ENCODE assay signal across 10 mouse cellular contexts in genomic region chr4:63021034-63021700, GRCm38 (mm10). TPM values are rescaled to one million over a fixed set of nuclear protein-coding genes. Genes with fewer than 3 reads are reported as not detected.
DNase-seq lines count a peak whose midpoint lies in the region; ATAC-seq lines count a peak whose summit lies in the region.
"Had no signal": no experiment of that assay in that cellular context is flagged by ENCODE, and none has a peak within 500 bp of the region (broad histone marks: within the 10 kb centered on the region; RNA-seq: fewer than 3 reads in every experiment).

No protein-coding gene starts in this region.

- H3K4me3 ChIP-seq in heart, embryonic 12.5 days, result no peak overlapping the region
- no peak overlapping the region for H3K4me3 ChIP-seq in kidney, embryonic 15.5 days (replicated peaks)
- H3K4me3 ChIP-seq in hindbrain, embryonic 16.5 days (ENCODE audit: low read length), result no peak overlapping the region

- no peaks in the 10 kb centered on the region for H3K27me3 ChIP-seq in heart, embryonic 12.5 days (replicated peaks)
- no peaks in the 10 kb centered on the region for H3K27me3 ChIP-seq in kidney, embryonic 15.5 days
- H3K27me3 ChIP-seq in hindbrain, embryonic 16.5 days (replicated peaks; ENCODE audit: control insufficient read depth, insufficient read depth, low read length), result no peaks in the 10 kb centered on the region

- no peak overlapping the region for H3K9ac ChIP-seq in heart, embryonic 12.5 days
- H3K9ac ChIP-seq in kidney, embryonic 15.5 days, result no peak overlapping the region
- no peak overlapping the region for H3K9ac ChIP-seq in hindbrain, embryonic 16.5 days (ENCODE audit: low read depth, low read length)

- no peak overlapping the region for H3K27ac ChIP-seq in heart, embryonic 12.5 days (ENCODE audit: poor library complexity, severe bottlenecking)
- peak overlapping the region; percentile 75 for H3K27ac ChIP-seq in kidney, embryonic 15.5 days
- H3K27ac ChIP-seq in hindbrain, embryonic 16.5 days (ENCODE audit: low read depth, low read length), result no peak overlapping the region
- H3K27ac ChIP-seq: macrophage had no signal

- no peaks in the 10 kb centered on the region for H3K9me3 ChIP-seq in heart, embryonic 12.5 days (replicated peaks)
- H3K9me3 ChIP-seq in kidney, embryonic 15.5 days (replicated peaks), result no peaks in the 10 kb centered on the region
- no peaks in the 10 kb centered on the region for H3K9me3 ChIP-seq in hindbrain, embryonic 16.5 days (ENCODE audit: control insufficient read depth, low read length)

- DNase-seq in heart, adult 18-20 months, result peak; percentile 42 to 51
- peak; percentile 7 for DNase-seq in thymus, postnatal 4 days
- DNase-seq in thymus, postnatal 25 days, result no peak
- no peak for DNase-seq in retina, postnatal 1 day
- DNase-seq in natural killer cell, adult 2 months (ENCODE audit: low spot score in 2 of 2), result no peak
- DNase-seq: adrenal gland, adult 8-10 months had no signal

- H3K36me3 ChIP-seq in heart, embryonic 12.5 days, result no peaks in the 10 kb centered on the region
- H3K36me3 ChIP-seq in kidney, embryonic 15.5 days, result 0 out of 2 replicates have a peak, but pooled peaks cover 3% of the 10 kb centered on the region
- H3K36me3 ChIP-seq in hindbrain, embryonic 16.5 days (ENCODE audit: control insufficient read depth, insufficient read depth, low read length), result no peaks in the 10 kb centered on the region

- WGBS in heart, embryonic 12.5 days, result 53% methylated on average over 6 of the region's 6 CpGs
- 46% methylated on average over 6 of the region's 6 CpGs for WGBS in kidney, embryonic 15.5 days
- 78% methylated on average over 6 of the region's 6 CpGs for WGBS in hindbrain, embryonic 16.5 days

- ATAC-seq in heart, embryonic 12.5 days (ENCODE audit: insufficient number of reproducible peaks, low FRiP score), result no peak
- ATAC-seq in kidney, embryonic 15.5 days (replicated peaks; ENCODE audit: low FRiP score), result 0 out of 2 replicates have a peak, but pooled peaks have one; percentile 31
- ATAC-seq in hindbrain, embryonic 16.5 days, result no peak

- no peak overlapping the region for H3K4me2 ChIP-seq in heart, embryonic 12.5 days
- H3K4me2 ChIP-seq in kidney, embryonic 15.5 days, result no peak overlapping the region
- no peak overlapping the region for H3K4me2 ChIP-seq in hindbrain, embryonic 16.5 days (ENCODE audit: low read length)

- H3K4me1 ChIP-seq in heart, embryonic 12.5 days (replicated peaks), result peaks cover 12% of the 10 kb centered on the region; the same call in 1 of the 2 replicates
- peaks cover 43% of the 10 kb centered on the region for H3K4me1 ChIP-seq in kidney, embryonic 15.5 days
- no peaks in the 10 kb centered on the region for H3K4me1 ChIP-seq in hindbrain, embryonic 16.5 days (ENCODE audit: control insufficient read depth, insufficient read depth, low read depth, low read length)

RNA-seq across cellular contexts. Expression of gene Zfp618, which starts 55.8 kb away (rescaled TPM):
- total RNA-seq in heart, adult 18-20 months (2021), result under 1 TPM; 0.20 to 0.23 TPM
- 11.5 and 13.3 TPM in 2 replicates for polyA plus RNA-seq in heart, embryonic 12.5 days (2016; fragmentation: Nextera tagmentation; extraction: Ambion mirVana)
- 35.2 and 39.5 TPM in 2 replicates for polyA plus RNA-seq in kidney, embryonic 15.5 days (2015; fragmentation: Nextera tagmentation; extraction: Ambion mirVana)
- 22.9 and 29.6 TPM in 2 replicates for polyA plus RNA-seq in hindbrain, embryonic 16.5 days (2015; fragmentation: Nextera tagmentation; extraction: Ambion mirVana)
- polyA plus RNA-seq: macrophage had no signal

Comparison
In these comparisons a context has a peak if more than half of its experiments do, and no peak if none do; other contexts are left out.
1. DNase-seq: peak in heart, adult 18-20 months (2 of 2) and thymus, postnatal 4 days (single experiment); none in thymus, postnatal 25 days (single experiment), retina, postnatal 1 day (single experiment) and natural killer cell, adult 2 months (0 of 2).